Mouse (Mus musculus): ENCODE measurements around the gene Ptprq. TPM values are rescaled to one million over a fixed set of nuclear protein-coding genes. Genes with fewer than 3 reads are reported as not detected.

The Ptprq gene
- polyA plus RNA-seq, 1 experiment from 2014 or later = 0.04 TPM

DNA sequence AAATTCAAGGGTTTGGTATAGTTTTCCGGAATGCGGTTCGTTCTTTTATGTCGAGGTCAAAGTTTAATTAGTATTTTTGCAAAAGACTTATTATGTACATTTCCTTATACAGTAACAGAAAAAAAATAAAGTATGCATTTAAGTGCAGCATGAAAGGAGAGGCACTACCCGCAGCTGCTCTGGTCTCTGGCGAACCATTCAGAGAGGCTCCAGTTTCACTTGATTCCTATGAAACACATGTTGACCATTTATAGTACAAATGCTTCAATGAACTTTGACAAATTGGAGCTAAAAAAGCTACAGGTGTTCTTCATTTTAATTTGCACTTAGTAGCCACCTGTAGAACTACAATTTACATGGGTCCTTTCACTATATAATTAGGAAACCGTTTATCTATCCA is 205.1 kb downstream of the Ptprq start:
- H3K36me3 ChIP-seq = no peaks in the 10 kb centered on the region
- no peak overlapping the region for H3K27ac ChIP-seq
- H3K4me3 ChIP-seq (replicated peaks) = no peak overlapping the region
- no peaks in the 10 kb centered on the region for H3K9me3 ChIP-seq
- WGBS = 79% methylated on average over 7 of the region's 7 CpGs
- no peak overlapping the region for H3K9ac ChIP-seq
- H3K4me1 ChIP-seq = no peaks in the 10 kb centered on the region
- no peaks in the 10 kb centered on the region for H3K27me3 ChIP-seq (replicated peaks)
- no peak overlapping the region for H3K4me2 ChIP-seq
- ATAC-seq (ENCODE audit: insufficient read depth, low FRiP score, low read depth) = no peak

DNA sequence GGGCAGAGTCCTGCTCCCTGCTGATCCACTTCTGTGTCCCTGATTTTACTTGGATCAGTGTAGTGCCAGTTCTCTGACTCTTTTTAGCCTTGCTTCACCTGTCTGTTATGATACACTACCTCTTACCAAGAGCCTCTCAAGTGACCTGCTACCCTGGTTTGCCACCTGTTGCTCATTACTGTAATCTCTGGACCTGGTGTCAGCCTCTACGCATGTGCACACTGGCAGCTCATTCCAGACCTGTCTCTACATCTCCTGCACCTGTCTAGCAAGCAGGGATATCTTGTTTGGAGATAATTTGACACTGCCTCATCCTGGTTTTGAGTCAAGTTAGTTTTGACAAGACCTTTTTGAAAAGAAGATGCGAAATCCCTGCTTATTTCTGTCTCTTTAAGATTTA is 213.5 kb downstream of the Ptprq start:
- H3K36me3 ChIP-seq = no peaks in the 10 kb centered on the region
- 81% methylated on average over 2 of the region's 2 CpGs for WGBS
- H3K4me3 ChIP-seq (replicated peaks) = no peak overlapping the region
- H3K27me3 ChIP-seq (replicated peaks) = no peaks in the 10 kb centered on the region
- H3K27ac ChIP-seq = no peak overlapping the region
- no peak overlapping the region for H3K4me2 ChIP-seq
- H3K9ac ChIP-seq = no peak overlapping the region
- H3K9me3 ChIP-seq = no peaks in the 10 kb centered on the region
- no peaks in the 10 kb centered on the region for H3K4me1 ChIP-seq
- no peak for ATAC-seq (ENCODE audit: insufficient read depth, low FRiP score, low read depth)

DNA sequence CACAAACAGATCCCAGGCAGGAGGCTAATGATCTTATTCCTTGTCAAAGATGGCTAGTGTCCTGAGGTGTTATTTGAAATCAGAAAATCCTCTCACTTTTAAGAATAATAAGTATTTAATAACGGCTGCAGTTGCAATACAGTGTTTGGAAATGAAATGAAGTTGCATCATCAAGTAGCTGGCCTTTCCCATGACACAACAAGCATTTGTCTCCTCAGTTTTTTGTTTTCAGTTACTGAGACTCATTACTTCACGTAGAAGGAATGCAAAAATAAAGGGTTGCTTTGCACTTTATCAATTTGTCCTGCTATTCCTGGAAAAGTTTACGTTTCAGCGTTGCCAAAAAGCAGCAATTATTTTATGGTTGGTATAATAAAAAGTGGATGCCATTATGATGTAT is 216.4 kb downstream of the Ptprq start:
- Histone ChIP-seq H3K36me3 (no peaks in the 10 kb centered on the region), H3K9ac (no peak overlapping the region), H3K4me3 (replicated peaks) (no peak overlapping the region), H3K4me1 (no peaks in the 10 kb centered on the region), H3K27ac (no peak overlapping the region), H3K9me3 (no peaks in the 10 kb centered on the region), H3K27me3 (replicated peaks) (no peaks in the 10 kb centered on the region), H3K4me2 (no peak overlapping the region)
- no peak for ATAC-seq (ENCODE audit: insufficient read depth, low FRiP score, low read depth)
- WGBS = 54% methylated on average over 4 of the region's 4 CpGs

DNA sequence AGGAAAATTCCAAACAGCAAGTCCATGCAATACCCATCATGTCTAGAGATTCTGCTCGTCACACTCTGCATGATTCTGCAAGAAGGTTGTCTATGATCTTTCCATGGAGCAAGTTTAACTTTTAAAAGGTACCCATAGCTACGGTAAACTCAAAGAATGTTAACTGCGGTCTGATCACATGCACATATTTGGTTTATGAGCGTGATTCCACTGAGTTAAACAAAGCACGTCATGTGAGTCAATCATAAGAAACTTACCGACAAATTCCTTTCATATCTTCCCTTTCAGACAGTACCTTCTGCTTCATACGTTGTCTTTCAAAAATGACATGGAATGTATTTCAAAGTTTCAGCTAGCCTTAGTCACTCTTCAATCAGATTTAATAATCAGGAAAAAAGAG is 217.7 kb downstream of the Ptprq start:
- Histone ChIP-seq H3K4me2 (no peak overlapping the region), H3K27me3 (replicated peaks) (no peaks in the 10 kb centered on the region), H3K4me1 (no peaks in the 10 kb centered on the region), H3K36me3 (no peaks in the 10 kb centered on the region), H3K27ac (no peak overlapping the region), H3K4me3 (replicated peaks) (no peak overlapping the region), H3K9ac (no peak overlapping the region), H3K9me3 (no peaks in the 10 kb centered on the region)
- 84% methylated on average over 7 of the region's 7 CpGs for WGBS
- ATAC-seq (ENCODE audit: insufficient read depth, low FRiP score, low read depth) = no peak

DNA sequence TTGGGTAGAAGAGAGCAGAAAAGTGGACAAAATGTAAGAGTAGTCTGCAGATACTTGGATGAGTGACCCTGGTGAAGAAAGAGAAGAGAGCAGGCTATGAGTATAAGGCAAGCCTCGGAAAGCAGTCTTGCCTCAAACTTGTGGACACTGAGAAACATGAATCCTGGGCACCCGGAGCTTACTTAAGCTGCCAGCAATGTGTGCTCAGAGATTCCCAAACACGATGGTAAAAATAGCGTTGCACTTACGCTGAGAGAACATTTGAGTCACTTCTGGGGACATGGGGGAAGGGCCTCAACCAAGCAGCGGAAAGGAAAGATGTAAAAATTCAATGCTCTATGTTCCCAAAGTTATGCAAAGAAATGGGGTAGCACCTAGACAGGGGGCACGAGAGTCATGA is 220.2 kb downstream of the Ptprq start:
- no peak overlapping the region for H3K9ac ChIP-seq
- 78% methylated on average over 7 of the region's 7 CpGs for WGBS

DNA sequence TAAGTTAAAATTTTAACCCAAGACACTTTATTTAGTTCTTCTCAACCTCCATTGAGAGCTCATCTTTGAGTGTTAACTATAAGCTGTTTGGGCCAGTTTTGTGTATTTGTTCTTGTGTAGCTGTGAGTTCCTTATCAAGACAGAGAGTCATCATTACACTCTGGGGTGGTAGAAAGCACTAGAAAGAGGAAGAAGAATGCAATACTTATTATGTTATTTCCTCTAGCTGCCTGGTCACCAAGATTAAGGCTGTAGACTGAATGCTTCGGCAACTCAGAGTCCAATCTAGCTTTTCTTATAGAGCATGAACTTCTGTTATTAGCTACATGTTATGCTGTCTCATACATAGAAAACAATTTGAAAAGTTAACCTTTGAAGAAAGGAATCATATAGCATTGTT is 223.4 kb downstream of the Ptprq start:
- no peaks in the 10 kb centered on the region for H3K36me3 ChIP-seq
- H3K9me3 ChIP-seq = no peaks in the 10 kb centered on the region
- H3K4me2 ChIP-seq = no peak overlapping the region
- H3K27me3 ChIP-seq (replicated peaks) = no peaks in the 10 kb centered on the region
- H3K4me1 ChIP-seq = peaks cover 5% of the 10 kb centered on the region; the same call in 1 of the 2 replicates
- ATAC-seq (ENCODE audit: insufficient read depth, low FRiP score, low read depth) = no peak
- 83% methylated on average over 1 of the region's 1 CpGs for WGBS
- no peak overlapping the region for H3K4me3 ChIP-seq (replicated peaks)
- H3K9ac ChIP-seq = no peak overlapping the region
- no peak overlapping the region for H3K27ac ChIP-seq

More for the DNA sequence above, 220.2 kb downstream of the Ptprq start:
- no peak for ATAC-seq (ENCODE audit: insufficient read depth, low FRiP score, low read depth)
- no peak overlapping the region for H3K4me3 ChIP-seq (replicated peaks)
- no peaks in the 10 kb centered on the region for H3K27me3 ChIP-seq (replicated peaks)
- no peaks in the 10 kb centered on the region for H3K4me1 ChIP-seq
- no peaks in the 10 kb centered on the region for H3K9me3 ChIP-seq
- H3K4me2 ChIP-seq = no peak overlapping the region
- H3K27ac ChIP-seq = no peak overlapping the region
- H3K36me3 ChIP-seq = no peaks in the 10 kb centered on the region

DNA sequence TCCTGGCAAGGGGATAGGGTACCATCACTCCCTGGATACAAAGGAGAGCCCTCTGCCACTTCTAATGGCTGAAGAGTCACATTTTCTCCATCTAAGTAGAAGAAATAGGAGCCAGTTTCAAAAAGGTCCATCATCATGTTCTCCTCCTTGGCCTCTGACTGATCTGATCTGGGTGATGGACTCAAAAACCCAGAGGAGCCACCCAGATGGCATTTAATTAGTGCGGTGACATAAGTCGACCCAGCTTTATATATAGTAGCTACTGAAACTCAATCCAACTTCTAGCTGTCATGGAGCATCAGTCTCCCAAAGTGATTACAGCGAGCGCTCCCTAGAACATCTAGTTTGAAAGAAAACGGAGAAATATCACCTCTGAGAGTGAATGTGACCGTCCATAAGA is 225.3 kb downstream of the Ptprq start, which contains the start of gene Myf6:
TSS of gene Myf6 (minus strand) at position 170 of the 400 bp plus-strand sequence.
- 88% methylated on average over 6 of the region's 6 CpGs for WGBS
- no peak for ATAC-seq (ENCODE audit: insufficient read depth, low FRiP score, low read depth)
- Histone ChIP-seq H3K36me3 (no peaks in the 10 kb centered on the region), H3K27ac (no peak within 1 kb of the TSS), H3K27me3 (replicated peaks) (no peaks in the 10 kb centered on the region), H3K4me1 (peaks cover 5% of the 10 kb centered on the region; the same call in 1 of the 2 replicates), H3K9me3 (no peaks in the 10 kb centered on the region), H3K4me3 (replicated peaks) (peak within 1 kb of the TSS; percentile 25; the same call in 1 of the 2 replicates), H3K9ac (no peak within 1 kb of the TSS), H3K4me2 (peak within 1 kb of the TSS; percentile 56)

DNA sequence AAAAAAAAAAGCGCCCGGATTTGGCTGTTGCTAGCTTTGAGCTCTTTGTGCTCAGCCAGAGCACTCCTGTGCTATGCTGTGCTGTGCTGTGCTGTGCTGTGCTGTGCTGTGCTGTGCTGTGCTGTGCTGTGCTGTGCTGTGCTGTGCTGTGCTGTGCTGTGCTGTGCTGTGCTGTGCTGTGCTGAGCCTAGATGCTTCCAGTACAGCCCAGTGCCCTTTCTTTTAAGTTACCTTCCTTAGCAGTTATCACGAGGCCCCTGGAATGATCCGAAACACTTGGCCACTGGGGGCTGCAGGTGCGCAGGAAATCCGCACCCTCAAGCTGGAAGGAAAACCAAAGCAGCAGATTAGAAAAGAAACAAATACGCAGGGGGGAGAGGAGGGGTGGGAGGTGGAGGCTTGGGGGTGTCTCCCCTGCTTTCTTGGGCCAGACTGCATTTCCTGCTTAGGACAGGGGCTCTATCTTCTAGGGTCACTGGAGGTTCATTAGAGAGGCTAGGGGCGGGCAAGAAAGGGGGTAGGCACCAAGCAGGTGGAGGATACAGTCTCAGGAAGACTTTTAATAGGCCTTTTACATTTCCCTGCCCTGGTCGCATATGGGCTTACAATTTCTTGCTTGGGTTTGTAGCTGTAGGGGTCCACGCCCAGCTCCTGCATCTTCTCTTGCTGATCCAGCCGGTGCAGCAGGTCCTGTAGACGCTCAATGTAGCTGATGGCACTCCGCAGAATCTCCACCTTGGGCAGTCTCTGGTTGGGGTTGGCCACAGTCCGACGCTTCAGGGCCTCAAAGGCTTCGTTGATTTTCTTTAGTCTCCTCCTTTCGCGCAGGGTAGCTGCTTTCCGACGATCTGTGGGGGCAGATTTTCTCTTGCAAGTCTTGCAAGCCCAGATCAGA is 226.0 kb downstream of the Ptprq start:
- Histone ChIP-seq H3K27me3 (replicated peaks) (no peaks in the 10 kb centered on the region), H3K36me3 (no peaks in the 10 kb centered on the region), H3K27ac (no peak overlapping the region), H3K4me2 (peak overlapping the region; percentile 56), H3K4me3 (replicated peaks) (peak overlapping the region; percentile 25), H3K9me3 (no peaks in the 10 kb centered on the region), H3K9ac (no peak overlapping the region), H3K4me1 (peaks cover 5% of the 10 kb centered on the region; the same call in 1 of the 2 replicates)
- 50% methylated on average over 20 of the region's 20 CpGs for WGBS
- no peak; the same call in 1 of the 2 replicates for ATAC-seq (ENCODE audit: insufficient read depth, low FRiP score, low read depth)

DNA sequence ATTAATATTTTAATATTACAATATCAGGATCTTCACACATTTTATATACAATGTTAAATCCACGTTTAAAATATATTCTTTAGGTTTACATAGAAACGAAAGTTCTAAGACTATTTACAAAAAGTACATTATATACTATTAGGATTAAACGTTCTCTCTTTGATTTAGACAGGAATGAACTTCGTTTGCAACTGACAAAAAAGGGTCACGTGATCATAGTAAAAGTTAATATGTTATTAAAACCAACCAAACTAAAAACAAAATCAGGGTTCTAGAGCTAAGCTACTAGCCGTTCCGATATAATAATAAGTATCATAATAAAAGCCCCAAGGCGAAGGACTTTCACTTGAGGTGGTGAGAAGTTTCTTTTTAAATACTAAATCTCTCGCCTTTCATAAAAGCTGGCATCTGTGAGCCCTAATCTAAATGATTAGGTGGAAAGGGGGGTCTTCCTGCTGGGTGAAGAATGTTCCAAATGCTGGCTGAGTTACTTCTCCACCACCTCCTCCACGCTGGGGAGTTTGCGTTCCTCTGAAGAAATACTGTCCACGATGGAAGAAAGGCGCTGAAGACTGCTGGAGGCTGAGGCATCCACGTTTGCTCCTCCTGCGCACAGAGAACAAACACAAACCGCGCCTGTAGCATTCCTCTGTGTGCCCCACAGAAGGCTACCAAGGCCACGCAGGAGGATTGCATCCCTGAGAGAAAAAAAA is 226.8 kb downstream of the Ptprq start:
- ATAC-seq (ENCODE audit: insufficient read depth, low FRiP score, low read depth) = no peak; the same call in 1 of the 2 replicates

DNA sequence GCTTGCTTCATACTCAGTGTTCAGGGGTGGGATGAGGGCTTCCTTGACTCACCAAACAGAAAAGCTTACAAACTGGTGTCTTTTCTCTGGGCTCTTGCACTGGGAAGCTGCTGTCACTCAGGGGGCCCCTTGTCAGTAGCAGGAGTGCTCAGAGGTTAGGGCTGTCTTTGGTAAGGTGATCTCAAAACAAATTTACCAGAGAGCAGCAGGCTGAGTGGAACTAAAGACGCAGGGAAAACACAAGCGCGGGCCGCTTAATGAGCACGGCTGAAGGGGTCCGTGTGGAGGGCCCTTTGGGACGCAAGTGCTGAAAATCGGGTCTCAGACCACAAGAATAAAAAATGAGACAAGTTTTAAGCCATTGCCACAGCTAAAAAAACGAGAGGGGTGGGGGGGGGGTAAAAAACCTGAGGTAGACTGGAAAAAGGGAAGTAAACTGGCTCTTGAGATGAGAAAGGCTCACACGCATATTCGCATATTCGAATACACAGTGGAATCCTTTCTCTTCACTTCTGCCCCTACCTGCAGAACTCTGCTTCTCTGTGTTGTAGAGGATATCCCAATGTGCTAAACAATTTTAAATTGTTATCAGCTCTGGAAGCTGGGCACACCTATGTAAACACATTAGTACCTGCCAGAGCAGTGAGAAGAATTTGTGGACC is 231.1 kb downstream of the Ptprq start:
- H3K4me3 ChIP-seq (replicated peaks) = no peak overlapping the region
- no peak for ATAC-seq (ENCODE audit: insufficient read depth, low FRiP score, low read depth)
- no peak overlapping the region for H3K4me2 ChIP-seq
- H3K36me3 ChIP-seq = no peaks in the 10 kb centered on the region
- H3K27ac ChIP-seq = no peak overlapping the region
- H3K9me3 ChIP-seq = no peaks in the 10 kb centered on the region
- 40% methylated on average over 12 of the region's 12 CpGs for WGBS
- H3K27me3 ChIP-seq (replicated peaks) = no peaks in the 10 kb centered on the region
- peaks cover 3% of the 10 kb centered on the region; the same call in 1 of the 2 replicates for H3K4me1 ChIP-seq
- no peak overlapping the region for H3K9ac ChIP-seq

More for the DNA sequence above, 226.8 kb downstream of the Ptprq start:
- Histone ChIP-seq H3K4me1 (peaks cover 5% of the 10 kb centered on the region; the same call in 1 of the 2 replicates), H3K9me3 (no peaks in the 10 kb centered on the region), H3K27me3 (replicated peaks) (no peaks in the 10 kb centered on the region), H3K4me3 (replicated peaks) (peak overlapping the region; percentile 25), H3K9ac (no peak overlapping the region), H3K27ac (no peak overlapping the region), H3K4me2 (peak overlapping the region; percentile 56), H3K36me3 (no peaks in the 10 kb centered on the region)
- WGBS = 30% methylated on average over 18 of the region's 18 CpGs

DNA sequence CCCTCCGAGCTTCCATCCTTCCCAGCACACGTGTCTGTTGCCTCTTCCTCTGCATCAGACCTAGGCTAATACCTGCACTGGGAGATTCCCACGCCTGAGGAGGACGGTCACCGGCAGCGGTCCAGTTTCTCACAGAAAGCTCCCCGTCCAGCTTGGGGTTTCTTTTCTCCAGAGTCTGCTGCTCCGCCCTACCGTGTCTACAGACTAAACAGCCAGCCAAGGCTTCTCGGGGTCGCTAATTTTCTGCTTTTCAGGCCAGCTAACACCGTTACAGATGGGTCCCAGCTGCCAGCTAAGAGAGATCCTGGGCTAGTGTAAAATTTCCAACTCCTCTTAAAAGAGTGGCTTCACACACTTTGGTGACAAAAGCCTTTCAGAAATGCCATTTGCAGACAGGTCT is 233.1 kb downstream of the Ptprq start:
- Histone ChIP-seq H3K9me3 (no peaks in the 10 kb centered on the region), H3K27ac (no peak overlapping the region), H3K4me1 (no peaks in the 10 kb centered on the region), H3K27me3 (replicated peaks) (no peaks in the 10 kb centered on the region), H3K4me2 (no peak overlapping the region; the same call in 1 of the 2 replicates), H3K36me3 (no peaks in the 10 kb centered on the region), H3K4me3 (replicated peaks) (no peak overlapping the region), H3K9ac (no peak overlapping the region)
- WGBS = 43% methylated on average over 12 of the region's 12 CpGs
- ATAC-seq (ENCODE audit: insufficient read depth, low FRiP score, low read depth) = no peak

All from stomach, embryonic 15.5 days (tissue).